Mouse (Mus musculus) limb, embryonic 15.5 days (tissue): ENCODE results near the gene Evc2. TPM values are rescaled to one million over a fixed set of nuclear protein-coding genes. Genes with fewer than 3 reads are reported as not detected.

Experiments
- ATAC-seq: fragments of 200-750 bp; cut with Nextera tagmentation; 2 replicates; pipeline ENCODE4 v1.8.0; 2017; ENCODE audit warnings: low read depth, moderate TSS enrichment; ENCODE audit not compliant: insufficient number of reproducible peaks, low FRiP score, low TSS enrichment
- H3K27ac ChIP-seq: fragments of 300-500 bp; sonication (generic); 2 replicates; pipeline ENCODE4 v1.5.1; 2015; ENCODE audit warnings: moderate library complexity, mild to moderate bottlenecking, inconsistent platforms
- H3K27me3 ChIP-seq: fragments of 300-500 bp; sonication (generic); 2 replicates; pipeline ENCODE4 v1.6.1; 2015; ENCODE audit warnings: inconsistent platforms
- H3K36me3 ChIP-seq: fragments of 300-500 bp; sonication (generic); 2 replicates; pipeline ENCODE4 v1.6.1; 2015; ENCODE audit warnings: inconsistent platforms
- H3K4me1 ChIP-seq: fragments of 300-500 bp; sonication (generic); 2 replicates; pipeline ENCODE4 v1.6.1; 2015; ENCODE audit warnings: inconsistent platforms
- H3K4me2 ChIP-seq: fragments of 300-500 bp; sonication (generic); 2 replicates; pipeline ENCODE4 v1.6.1; 2015; ENCODE audit warnings: mild to moderate bottlenecking, inconsistent platforms
- H3K4me3 ChIP-seq: fragments of 300-500 bp; sonication (generic); 2 replicates; pipeline ENCODE4 v1.5.1; 2015; ENCODE audit warnings: mild to moderate bottlenecking, inconsistent platforms
- H3K9ac ChIP-seq: fragments of 300-500 bp; sonication (generic); 2 replicates; pipeline ENCODE4 v1.6.1; 2015; ENCODE audit warnings: inconsistent platforms
- H3K9me3 ChIP-seq: fragments of 300-500 bp; sonication (generic); 2 replicates; pipeline ENCODE4 v1.6.1; 2016; ENCODE audit warnings: inconsistent platforms
- WGBS: fragments of 180-500 bp; shearing (Covaris S2); methylation state at CpG from one replicate; pipeline ENCODE4 v1.1.7; 2015; 5-methylcytosine and 5-hydroxymethylcytosine counted together
- polyA plus RNA-seq: library from polyadenylated mRNA; unstranded; fragments of >200 nt; fragmentation: Nextera tagmentation; extraction: Ambion mirVana; gene quantifications from 2 replicates; pipeline ENCODE4 v1.2.1, GENCODE M21; 2015

The Evc2 gene
- polyA plus RNA-seq, 1 experiment from 2014 or later, result 21.1 TPM

GRCm38 (mm10) chr5:37331133-37331505 is 7.2 kb upstream of the Evc2 start:
- Histone ChIP-seq H3K4me2 (no peak overlapping the region), H3K27ac (no peak overlapping the region), H3K9ac (no peak overlapping the region), H3K4me1 (peaks cover 17% of the 10 kb centered on the region), H3K36me3 (peaks cover 61% of the 10 kb centered on the region), H3K27me3 (no peaks in the 10 kb centered on the region), H3K4me3 (no peak overlapping the region), H3K9me3 (no peaks in the 10 kb centered on the region)
- ATAC-seq, result no peak
- 94% methylated on average over 2 of the region's 2 CpGs for WGBS

GRCm38 (mm10) chr5:37332066-37332465 is 6.2 kb upstream of the Evc2 start:
- peaks cover 51% of the 10 kb centered on the region for H3K36me3 ChIP-seq

GRCm38 (mm10) chr5:37335061-37335460 is 3.2 kb upstream of the Evc2 start:
- Histone ChIP-seq H3K9ac (no peak overlapping the region), H3K4me1 (peaks cover 46% of the 10 kb centered on the region), H3K9me3 (no peaks in the 10 kb centered on the region), H3K27ac (no peak overlapping the region), H3K27me3 (no peaks in the 10 kb centered on the region), H3K4me2 (no peak overlapping the region), H3K4me3 (no peak overlapping the region), H3K36me3 (peaks cover 24% of the 10 kb centered on the region)
- 51% methylated on average over 3 of the region's 3 CpGs for WGBS
- ATAC-seq, result no peak

More at GRCm38 (mm10) chr5:37332066-37332465, 6.2 kb upstream of the Evc2 start:
- peaks cover 22% of the 10 kb centered on the region for H3K4me1 ChIP-seq
- no peaks in the 10 kb centered on the region for H3K9me3 ChIP-seq
- H3K4me3 ChIP-seq, result no peak overlapping the region
- no peak overlapping the region for H3K9ac ChIP-seq
- H3K4me2 ChIP-seq, result no peak overlapping the region
- no peak for ATAC-seq
- no peaks in the 10 kb centered on the region for H3K27me3 ChIP-seq
- 82% methylated on average over 4 of the region's 4 CpGs for WGBS
- H3K27ac ChIP-seq, result no peak overlapping the region

- peak within 1 kb of the TSS; percentile 74 for H3K9ac ChIP-seq
- H3K9me3 ChIP-seq, result no peaks in the 10 kb centered on the region
- H3K4me3 ChIP-seq, result peak within 1 kb of the TSS; percentile 75
- peaks cover 13% of the 10 kb centered on the region; the same call in 1 of the 2 replicates for H3K36me3 ChIP-seq
- peaks cover 46% of the 10 kb centered on the region for H3K4me1 ChIP-seq
- under 1% methylated on average over 48 of the region's 48 CpGs for WGBS
- H3K27me3 ChIP-seq, result no peaks in the 10 kb centered on the region
- peak within 1 kb of the TSS; percentile 87 for H3K27ac ChIP-seq
- peak; percentile 67 for ATAC-seq
- peak within 1 kb of the TSS; percentile 88 for H3K4me2 ChIP-seq
These were observed 1.7 kb upstream of the Evc2 start, which contains the start of gene Evc for GRCm38 (mm10) chr5:37336485-37337105. TSS of gene Evc (minus strand) at chr5:37336894.

- Histone ChIP-seq H3K4me2 (peak overlapping the region; percentile 88), H3K9me3 (no peaks in the 10 kb centered on the region), H3K9ac (0 out of 2 replicates have a peak overlapping the region, but pooled peaks have one; percentile 76), H3K27ac (peak overlapping the region; percentile 87), H3K4me3 (peak overlapping the region; percentile 71), H3K4me1 (peaks cover 46% of the 10 kb centered on the region), H3K27me3 (no peaks in the 10 kb centered on the region), H3K36me3 (peaks cover 9% of the 10 kb centered on the region; the same call in 1 of the 2 replicates)
- WGBS, result 54% methylated on average over 3 of the region's 3 CpGs
- ATAC-seq, result no peak
These were observed 603 bp upstream of the Evc2 start for GRCm38 (mm10) chr5:37337696-37338095.

- no peak overlapping the region for H3K4me3 ChIP-seq
- H3K4me1 ChIP-seq, result peaks cover 10% of the 10 kb centered on the region
- H3K27me3 ChIP-seq, result no peaks in the 10 kb centered on the region
- no peak overlapping the region for H3K27ac ChIP-seq
- ATAC-seq, result no peak
- no peak overlapping the region for H3K4me2 ChIP-seq
- no peak overlapping the region for H3K9ac ChIP-seq
- no peaks in the 10 kb centered on the region for H3K9me3 ChIP-seq
- 87% methylated on average over 2 of the region's 2 CpGs for WGBS
- H3K36me3 ChIP-seq, result peaks cover 35% of the 10 kb centered on the region
These were observed 5.7 kb downstream of the Evc2 start for GRCm38 (mm10) chr5:37343962-37344361.

GRCm38 (mm10) chr5:37351791-37352190 is 13.5 kb downstream of the Evc2 start:
- no peak overlapping the region for H3K4me3 ChIP-seq
- ATAC-seq, result no peak
- H3K27me3 ChIP-seq, result no peaks in the 10 kb centered on the region
- no peak overlapping the region for H3K9ac ChIP-seq
- H3K27ac ChIP-seq, result no peak overlapping the region
- H3K4me1 ChIP-seq, result no peaks in the 10 kb centered on the region
- H3K9me3 ChIP-seq, result no peaks in the 10 kb centered on the region
- H3K36me3 ChIP-seq, result peaks cover 53% of the 10 kb centered on the region
- WGBS, result 95% methylated on average over 2 of the region's 2 CpGs
- H3K4me2 ChIP-seq, result no peak overlapping the region

- no peak overlapping the region for H3K4me3 ChIP-seq
- 85% methylated on average over 4 of the region's 4 CpGs for WGBS
- no peak overlapping the region for H3K4me2 ChIP-seq
- no peak for ATAC-seq
- H3K27ac ChIP-seq, result no peak overlapping the region
- H3K27me3 ChIP-seq, result no peaks in the 10 kb centered on the region
- no peaks in the 10 kb centered on the region for H3K4me1 ChIP-seq
- H3K36me3 ChIP-seq, result peaks cover 58% of the 10 kb centered on the region
- no peaks in the 10 kb centered on the region for H3K9me3 ChIP-seq
- no peak overlapping the region for H3K9ac ChIP-seq
These were observed 16.1 kb downstream of the Evc2 start for GRCm38 (mm10) chr5:37354385-37354784.

GRCm38 (mm10) chr5:37356027-37356426 is 17.7 kb downstream of the Evc2 start:
- H3K9ac ChIP-seq, result no peak overlapping the region
- no peaks in the 10 kb centered on the region for H3K27me3 ChIP-seq
- no peaks in the 10 kb centered on the region for H3K4me1 ChIP-seq
- no peak overlapping the region for H3K4me2 ChIP-seq
- no peaks in the 10 kb centered on the region for H3K9me3 ChIP-seq
- no peak for ATAC-seq
- H3K36me3 ChIP-seq, result peaks cover 47% of the 10 kb centered on the region
- H3K4me3 ChIP-seq, result no peak overlapping the region
- 62% methylated on average over 8 of the region's 8 CpGs for WGBS
- no peak overlapping the region for H3K27ac ChIP-seq

- no peaks in the 10 kb centered on the region for H3K9me3 ChIP-seq
- peaks cover 4% of the 10 kb centered on the region; the same call in 1 of the 2 replicates for H3K4me1 ChIP-seq
- no peak overlapping the region for H3K27ac ChIP-seq
- H3K36me3 ChIP-seq, result peaks cover 44% of the 10 kb centered on the region
- ATAC-seq, result no peak
- no peaks in the 10 kb centered on the region for H3K27me3 ChIP-seq
- no peak overlapping the region for H3K9ac ChIP-seq
- WGBS, result 71% methylated on average over 5 of the region's 5 CpGs
- H3K4me3 ChIP-seq, result no peak overlapping the region
- no peak overlapping the region for H3K4me2 ChIP-seq
These were observed 24.3 kb downstream of the Evc2 start for GRCm38 (mm10) chr5:37362618-37363017.

GRCm38 (mm10) chr5:37363284-37363683 is 25.0 kb downstream of the Evc2 start:
- H3K36me3 ChIP-seq, result peaks cover 41% of the 10 kb centered on the region
- H3K4me3 ChIP-seq, result no peak overlapping the region
- H3K27ac ChIP-seq, result no peak overlapping the region
- H3K27me3 ChIP-seq, result no peaks in the 10 kb centered on the region
- WGBS, result 85% methylated on average over 5 of the region's 5 CpGs
- H3K9ac ChIP-seq, result no peak overlapping the region
- H3K4me2 ChIP-seq, result no peak overlapping the region
- no peak for ATAC-seq
- peaks cover 4% of the 10 kb centered on the region; the same call in 1 of the 2 replicates for H3K4me1 ChIP-seq
- no peaks in the 10 kb centered on the region for H3K9me3 ChIP-seq

GRCm38 (mm10) chr5:37365751-37366150 is 27.5 kb downstream of the Evc2 start:
- Histone ChIP-seq H3K4me1 (peaks cover 4% of the 10 kb centered on the region; the same call in 1 of the 2 replicates), H3K4me3 (no peak overlapping the region), H3K36me3 (peaks cover 49% of the 10 kb centered on the region), H3K4me2 (no peak overlapping the region), H3K9me3 (no peaks in the 10 kb centered on the region), H3K27me3 (no peaks in the 10 kb centered on the region), H3K9ac (no peak overlapping the region), H3K27ac (peak overlapping the region; percentile 11; the same call in 1 of the 2 replicates)
- no peak for ATAC-seq
